Mouse (Mus musculus) layer of hippocampus, adult 18-20 months (tissue): ENCODE data around the gene Kcnk10. TPM values are rescaled to one million over a fixed set of nuclear protein-coding genes. Genes with fewer than 3 reads are reported as not detected.

Experiments
- DNase-seq, 2 experiments: peaks; one replicate each; pipeline ENCODE4 v3.0.0; 2022; ENCODE audit warnings: low spot score in 2 of 2
- total RNA-seq, 2 experiments: library from RNA; stranded (reverse); gene quantifications; 2 replicates each; pipeline ENCODE4 v1.2.3; 2021

Gene Kcnk10
- total RNA-seq, 2 experiments from 2014 or later, result 15.2 to 15.7 TPM

- no peak for DNase-seq
Observed at GRCm38 (mm10) chr12:98421340-98421739, 156.8 kb downstream of the Kcnk10 start.

- no peak for DNase-seq
Observed at GRCm38 (mm10) chr12:98419849-98420248, 158.3 kb downstream of the Kcnk10 start.

DNA sequence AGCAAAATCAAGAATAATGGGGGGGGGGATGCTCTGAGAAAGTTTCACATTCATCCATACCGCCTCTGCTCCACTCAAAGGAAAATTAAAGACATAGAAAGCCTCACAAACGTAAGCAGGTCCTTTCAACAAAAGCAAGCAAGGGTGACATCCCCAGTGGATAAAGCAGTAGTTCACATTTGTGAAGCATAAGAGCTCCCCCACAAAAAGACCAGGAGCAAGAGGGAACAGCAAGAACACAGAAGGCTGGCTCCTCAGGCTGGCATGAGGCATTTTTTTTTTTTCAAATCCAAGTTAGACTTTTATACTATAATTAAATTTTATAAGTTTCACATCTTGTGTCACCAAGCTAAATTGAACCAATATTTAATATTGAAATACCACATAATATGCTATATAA lies 168.5 kb downstream of the Kcnk10 start:
- DNase-seq, result peak; percentile 1 to 45

GRCm38 (mm10) chr12:98406598-98406997 lies 171.5 kb downstream of the Kcnk10 start:
- no peak for DNase-seq

GRCm38 (mm10) chr12:98406076-98406475 lies 172.0 kb downstream of the Kcnk10 start:
- no peak for DNase-seq

GRCm38 (mm10) chr12:98396586-98396985 lies 181.5 kb downstream of the Kcnk10 start:
- DNase-seq, result no peak

GRCm38 (mm10) chr12:98394115-98394514 lies 184.0 kb downstream of the Kcnk10 start:
- DNase-seq, result no peak

GRCm38 (mm10) chr12:98391347-98391746 lies 186.8 kb downstream of the Kcnk10 start:
- no peak for DNase-seq

- no peak for DNase-seq
Observed at GRCm38 (mm10) chr12:98389618-98390017, 188.5 kb downstream of the Kcnk10 start.

Other genes with a start within 250 kb of the Kcnk10 start
- gene Spata7, start 49.8 kb upstream of the Kcnk10 start, total RNA-seq, result 10 to 100 TPM; 24.2 to 25.6 TPM
- gene Ptpn21, start 159.1 kb upstream of the Kcnk10 start, total RNA-seq, result 1 to 10 TPM; 6.8 to 7.1 TPM
- gene Zc3h14, start 168.7 kb upstream of the Kcnk10 start, total RNA-seq, result 10 to 100 TPM; 90.4 to 93.2 TPM